In genomic region chr9:22155614-22156013, GRCm38 (mm10) we compare ENCODE assay signal across 8 mouse cellular contexts. TPM values are rescaled to one million over a fixed set of nuclear protein-coding genes. Genes with fewer than 3 reads are reported as not detected.
DNase-seq lines count a peak whose midpoint lies in the region; ATAC-seq lines count a peak whose summit lies in the region.

No protein-coding gene starts in this region.

- ATAC-seq in megakaryocyte-erythroid progenitor cell, adult 5-6 weeks (replicated peaks; ENCODE audit: low FRiP score, low TSS enrichment, poor library complexity, severe bottlenecking): peak; percentile 56

- intact Hi-C loops in left cerebral cortex, postnatal 25 days (cut with DNase I): loop anchor here (2.0 to 5.0 kb wide), 2 partner anchors 69 to 257 kb away; partner anchors contain the start of genes 9530077C05Rik and Zfp809

- DNase-seq in adrenal gland, adult 18-20 months (ENCODE audit: low spot score in 2 of 2): peak; percentile 60 to 66
- no peak for DNase-seq in adrenal gland, postnatal 4 days (ENCODE audit: low spot score in 2 of 2)
- DNase-seq in cerebellum, adult 8-10 months: peak; percentile 72
- peak; percentile 78 for DNase-seq in forelimb bud, embryonic 11.5 days (ENCODE audit: low read depth, low spot score)
- DNase-seq in induced T-regulatory cell, adult 2 months (ENCODE audit: low read depth): peak; percentile 93
- DNase-seq in left cerebral cortex, postnatal 25 days (ENCODE audit: low spot score in 2 of 2): peak; percentile 75 to 76
- DNase-seq in skeletal muscle tissue, adult 2 months (ENCODE audit: low read depth, low spot score): peak; percentile 35

RNA-seq across cellular contexts. Expression of gene Pigyl, which starts 1.0 kb away (rescaled TPM):
- total RNA-seq in adrenal gland, adult 18-20 months (2021): 10 to 100 TPM; 42.5 to 44.3 TPM
- total RNA-seq in adrenal gland, postnatal 4 days (2021): 10 to 100 TPM; 55.8 to 62.3 TPM
- total RNA-seq in left cerebral cortex, postnatal 25 days (2021): 10 to 100 TPM; 40.5 to 47.1 TPM
- 31.2 and 49.5 TPM in 2 replicates for total RNA-seq in megakaryocyte-erythroid progenitor cell, adult 5-6 weeks (2014; fragmentation: Nextera tagmentation)
- 22.3 and 42.3 TPM in 2 replicates for total RNA-seq in megakaryocyte-erythroid progenitor cell, adult 5-6 weeks (2017)

RNA-seq across cellular contexts. Expression of gene Acp5, which starts 20.1 kb away (rescaled TPM):
- 10 to 100 TPM; 46.9 to 92.0 TPM for total RNA-seq in adrenal gland, adult 18-20 months (2021)
- total RNA-seq in adrenal gland, postnatal 4 days (2021): 10 to 100 TPM; 12.9 to 13.0 TPM
- total RNA-seq in left cerebral cortex, postnatal 25 days (2021): under 1 TPM; 0.28 to 0.41 TPM
- total RNA-seq in megakaryocyte-erythroid progenitor cell, adult 5-6 weeks (2014; fragmentation: Nextera tagmentation): 11.3 and 19.4 TPM in 2 replicates
- total RNA-seq in megakaryocyte-erythroid progenitor cell, adult 5-6 weeks (2017): 2.2 and 6.5 TPM in 2 replicates

RNA-seq across cellular contexts. Expression of gene Zfp872, which starts 32.3 kb away (rescaled TPM):
- 1 to 10 TPM; 1.8 to 2.0 TPM for total RNA-seq in adrenal gland, adult 18-20 months (2021)
- 1 to 10 TPM in 1 of 2 experiments, under 1 TPM in 1; 0.90 to 1.5 TPM for total RNA-seq in adrenal gland, postnatal 4 days (2021)
- total RNA-seq in left cerebral cortex, postnatal 25 days (2021): not detected
- not detected in 2 replicates for total RNA-seq in megakaryocyte-erythroid progenitor cell, adult 5-6 weeks (2014; fragmentation: Nextera tagmentation)
- not detected in 2 replicates for total RNA-seq in megakaryocyte-erythroid progenitor cell, adult 5-6 weeks (2017)

RNA-seq across cellular contexts. Expression of gene Elof1, which starts 38.6 kb away (rescaled TPM):
- 10 to 100 TPM; 73.3 to 81.8 TPM for total RNA-seq in adrenal gland, adult 18-20 months (2021)
- total RNA-seq in adrenal gland, postnatal 4 days (2021): 10 to 100 TPM; 74.2 to 78.4 TPM
- 10 to 100 TPM; 66.9 to 71.1 TPM for total RNA-seq in left cerebral cortex, postnatal 25 days (2021)
- 95.3 and 98.7 TPM in 2 replicates for total RNA-seq in megakaryocyte-erythroid progenitor cell, adult 5-6 weeks (2014; fragmentation: Nextera tagmentation)
- 31.1 and 51.7 TPM in 2 replicates for total RNA-seq in megakaryocyte-erythroid progenitor cell, adult 5-6 weeks (2017)

RNA-seq across cellular contexts. Expression of gene Cnn1, which starts 56.6 kb away (rescaled TPM):
- 1 to 10 TPM in 1 of 2 experiments, under 1 TPM in 1; 0.99 to 2.7 TPM for total RNA-seq in adrenal gland, adult 18-20 months (2021)
- total RNA-seq in adrenal gland, postnatal 4 days (2021): 1 to 10 TPM in 1 of 2 experiments, under 1 TPM in 1; 0.81 to 1.6 TPM
- total RNA-seq in left cerebral cortex, postnatal 25 days (2021): 1 to 10 TPM in 1 of 2 experiments, under 1 TPM in 1; 0.25 to 1.0 TPM
- not detected in 2 replicates for total RNA-seq in megakaryocyte-erythroid progenitor cell, adult 5-6 weeks (2014; fragmentation: Nextera tagmentation)
- total RNA-seq in megakaryocyte-erythroid progenitor cell, adult 5-6 weeks (2017): 0.19 TPM in 1 of 2 replicates, not detected in the other

Comparison
In these comparisons a context has a peak if more than half of its experiments do, and no peak if none do; other contexts are left out.
1. DNase-seq: peak in adrenal gland, adult 18-20 months (2 of 2), cerebellum, adult 8-10 months (single experiment), forelimb bud, embryonic 11.5 days (single experiment), induced T-regulatory cell, adult 2 months (single experiment), left cerebral cortex, postnatal 25 days (2 of 2) and skeletal muscle tissue, adult 2 months (single experiment); none in adrenal gland, postnatal 4 days (0 of 2).